Mouse (Mus musculus) midbrain, embryonic 13.5 days (tissue): ENCODE results near the gene Glcci1. TPM values are rescaled to one million over a fixed set of nuclear protein-coding genes. Genes with fewer than 3 reads are reported as not detected.

Experiments used
- ATAC-seq: fragments of 200-750 bp; cut with Nextera tagmentation; 2 replicates; pipeline ENCODE4 v1.8.0; 2017; ENCODE audit warnings: mild to moderate bottlenecking, moderate TSS enrichment, moderate library complexity
- H3K27ac ChIP-seq: fragments of 300-500 bp; sonication (generic); 2 replicates; pipeline ENCODE4 v1.5.1; 2015; ENCODE audit warnings: inconsistent platforms, mild to moderate bottlenecking, moderate library complexity
- H3K27me3 ChIP-seq: fragments of 300-500 bp; sonication (generic); 2 replicates; pipeline ENCODE4 v1.6.1; 2015; ENCODE audit warnings: mild to moderate bottlenecking, inconsistent platforms
- H3K36me3 ChIP-seq: fragments of 300-500 bp; sonication (generic); 2 replicates; pipeline ENCODE4 v1.6.1; 2015; ENCODE audit warnings: mild to moderate bottlenecking, inconsistent platforms
- H3K4me1 ChIP-seq: fragments of 300-500 bp; sonication (generic); replicated peaks from 2 replicates; pipeline ENCODE4 v1.6.1; 2015; ENCODE audit warnings: inconsistent platforms
- H3K4me2 ChIP-seq: fragments of 300-500 bp; sonication (generic); replicated peaks from 2 replicates; pipeline ENCODE4 v1.6.1; 2015; ENCODE audit warnings: moderate library complexity, mild to moderate bottlenecking, inconsistent platforms
- H3K4me3 ChIP-seq: fragments of 300-500 bp; sonication (generic); replicated peaks from 2 replicates; pipeline ENCODE4 v1.5.1; 2015; ENCODE audit warnings: mild to moderate bottlenecking, inconsistent platforms
- H3K9ac ChIP-seq: fragments of 300-500 bp; sonication (generic); replicated peaks from 2 replicates; pipeline ENCODE4 v1.6.1; 2015; ENCODE audit warnings: mild to moderate bottlenecking, inconsistent platforms
- H3K9me3 ChIP-seq: fragments of 300-500 bp; sonication (generic); 2 replicates; pipeline ENCODE4 v1.6.1; 2016; ENCODE audit warnings: mild to moderate bottlenecking, inconsistent platforms
- WGBS: fragments of 180-500 bp; shearing (Covaris S2); methylation state at CpG from one replicate; pipeline ENCODE4 v1.1.7; 2015; 5-methylcytosine and 5-hydroxymethylcytosine counted together
- polyA plus RNA-seq: library from polyadenylated mRNA; unstranded; fragments of >200 nt; fragmentation: Nextera tagmentation; extraction: Ambion mirVana; gene quantifications from 2 replicates; pipeline ENCODE4 v1.2.1, GENCODE M21; 2015

Gene Glcci1
- polyA plus RNA-seq, 1 experiment from 2014 or later: 14.6 TPM

DNA sequence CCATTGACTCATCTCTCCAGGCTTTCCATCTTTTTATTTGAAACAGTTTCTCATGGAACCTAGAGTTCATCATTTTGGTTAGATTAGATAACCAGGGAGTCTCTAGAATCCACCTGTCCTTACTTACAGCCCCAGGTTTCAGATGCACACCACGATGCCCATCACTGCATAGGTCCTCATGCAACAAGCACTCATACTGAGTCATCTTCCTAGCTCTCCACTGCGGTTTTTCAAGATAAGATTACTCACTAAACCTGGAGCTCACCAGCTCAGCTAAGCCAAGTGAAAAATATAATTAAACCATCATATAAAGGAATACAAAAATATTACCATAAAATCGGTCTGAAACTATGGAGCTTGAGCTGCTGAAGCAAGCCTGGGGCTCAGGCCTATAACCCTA is 74.5 kb downstream of the Glcci1 start:
- no peaks in the 10 kb centered on the region for H3K27me3 ChIP-seq
- no peak overlapping the region for H3K27ac ChIP-seq
- no peak overlapping the region for H3K9ac ChIP-seq
- ATAC-seq: no peak
- 94% methylated on average over 3 of the region's 3 CpGs for WGBS
- H3K36me3 ChIP-seq: peaks cover 11% of the 10 kb centered on the region
- no peak overlapping the region for H3K4me3 ChIP-seq
- H3K9me3 ChIP-seq: no peaks in the 10 kb centered on the region
- no peak overlapping the region for H3K4me2 ChIP-seq
- no peaks in the 10 kb centered on the region for H3K4me1 ChIP-seq

GRCm38 (mm10) chr6:8591665-8592064 is 82.3 kb downstream of the Glcci1 start:
- Histone ChIP-seq H3K4me2 (no peak overlapping the region), H3K27ac (no peak overlapping the region), H3K4me1 (no peaks in the 10 kb centered on the region), H3K9me3 (no peaks in the 10 kb centered on the region), H3K4me3 (no peak overlapping the region), H3K27me3 (no peaks in the 10 kb centered on the region), H3K36me3 (peaks cover 10% of the 10 kb centered on the region; the same call in 1 of the 2 replicates), H3K9ac (no peak overlapping the region)
- WGBS: 85% methylated on average over 9 of the region's 9 CpGs
- no peak for ATAC-seq

DNA sequence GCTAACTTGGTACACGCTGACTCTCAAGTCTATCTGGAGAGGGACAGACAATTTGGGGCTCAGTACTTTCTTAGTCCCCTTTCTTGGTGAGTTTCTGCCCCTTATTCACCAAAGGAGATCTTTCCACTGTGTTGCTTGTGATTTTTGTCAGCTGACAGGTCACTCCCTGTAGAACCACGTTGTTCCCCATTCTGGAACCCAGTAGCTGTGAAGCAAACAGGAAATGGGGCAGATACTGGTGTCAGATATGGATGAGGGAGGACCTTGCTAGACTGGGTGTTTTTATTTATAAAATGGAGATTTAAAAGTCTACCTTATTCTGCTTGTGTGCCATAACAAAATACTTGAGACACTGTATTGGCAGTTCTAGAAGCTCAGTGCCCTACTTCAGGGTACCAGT is 108.0 kb downstream of the Glcci1 start:
- no peak for ATAC-seq
- H3K36me3 ChIP-seq: no peaks in the 10 kb centered on the region
- no peak overlapping the region for H3K9ac ChIP-seq
- no peak overlapping the region for H3K27ac ChIP-seq
- 81% methylated on average over 2 of the region's 2 CpGs for WGBS
- no peaks in the 10 kb centered on the region for H3K27me3 ChIP-seq
- H3K4me3 ChIP-seq: no peak overlapping the region
- H3K4me2 ChIP-seq: no peak overlapping the region
- no peaks in the 10 kb centered on the region for H3K4me1 ChIP-seq
- no peaks in the 10 kb centered on the region for H3K9me3 ChIP-seq

GRCm38 (mm10) chr6:8619582-8620350 is 110.4 kb downstream of the Glcci1 start:
- no peak overlapping the region for H3K27ac ChIP-seq
- no peaks in the 10 kb centered on the region for H3K9me3 ChIP-seq
- H3K4me1 ChIP-seq: no peaks in the 10 kb centered on the region
- H3K4me2 ChIP-seq: no peak overlapping the region
- no peak for ATAC-seq
- H3K9ac ChIP-seq: no peak overlapping the region
- no peaks in the 10 kb centered on the region for H3K36me3 ChIP-seq
- no peak overlapping the region for H3K4me3 ChIP-seq
- WGBS: 84% methylated on average over 4 of the region's 4 CpGs
- no peaks in the 10 kb centered on the region for H3K27me3 ChIP-seq

GRCm38 (mm10) chr6:8623045-8623444 is 113.6 kb downstream of the Glcci1 start:
- no peak for ATAC-seq
- H3K27me3 ChIP-seq: no peaks in the 10 kb centered on the region
- no peak overlapping the region for H3K4me2 ChIP-seq
- WGBS: 83% methylated on average over 3 of the region's 3 CpGs
- no peaks in the 10 kb centered on the region for H3K9me3 ChIP-seq
- H3K4me1 ChIP-seq: no peaks in the 10 kb centered on the region
- no peaks in the 10 kb centered on the region for H3K36me3 ChIP-seq
- no peak overlapping the region for H3K27ac ChIP-seq
- no peak overlapping the region for H3K9ac ChIP-seq
- no peak overlapping the region for H3K4me3 ChIP-seq

GRCm38 (mm10) chr6:8628226-8628625 is 118.8 kb downstream of the Glcci1 start:
- Histone ChIP-seq H3K36me3 (no peaks in the 10 kb centered on the region), H3K27ac (no peak overlapping the region), H3K9me3 (no peaks in the 10 kb centered on the region), H3K27me3 (no peaks in the 10 kb centered on the region), H3K4me2 (no peak overlapping the region), H3K4me1 (no peaks in the 10 kb centered on the region), H3K4me3 (no peak overlapping the region), H3K9ac (no peak overlapping the region)
- 92% methylated on average over 8 of the region's 8 CpGs for WGBS
- ATAC-seq: no peak

DNA sequence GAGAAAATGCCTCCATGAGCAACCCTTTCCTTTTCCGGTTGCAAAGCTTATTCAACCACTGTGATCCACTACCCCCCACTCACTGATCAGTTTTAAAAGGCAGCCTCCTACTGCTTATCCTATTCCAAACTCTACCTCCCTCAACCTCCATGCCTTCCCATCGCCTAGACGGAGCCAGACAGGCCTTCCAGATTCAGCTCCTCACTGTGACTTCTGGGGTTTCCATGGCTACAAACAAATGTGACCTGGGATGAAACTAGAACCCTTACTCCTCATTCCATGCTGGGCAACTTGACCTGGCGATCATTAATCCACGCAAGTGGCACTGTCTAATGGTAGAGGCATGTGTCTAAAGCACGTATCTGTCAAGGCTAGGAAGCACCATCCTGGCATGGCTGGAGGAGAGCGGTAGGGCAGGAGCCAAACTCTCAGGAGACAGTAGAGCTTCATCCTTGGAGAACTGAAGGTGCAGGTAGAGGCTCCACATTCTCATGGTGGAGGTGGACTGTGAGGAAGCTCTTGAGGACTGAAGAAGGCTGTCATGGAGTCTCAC is 119.4 kb downstream of the Glcci1 start:
- Histone ChIP-seq H3K27me3 (no peaks in the 10 kb centered on the region), H3K4me2 (no peak overlapping the region), H3K4me1 (no peaks in the 10 kb centered on the region), H3K27ac (no peak overlapping the region), H3K9ac (no peak overlapping the region), H3K9me3 (no peaks in the 10 kb centered on the region), H3K36me3 (no peaks in the 10 kb centered on the region), H3K4me3 (no peak overlapping the region)
- ATAC-seq: no peak
- WGBS: 87% methylated on average over 7 of the region's 7 CpGs

GRCm38 (mm10) chr6:8630531-8630930 is 121.1 kb downstream of the Glcci1 start:
- Histone ChIP-seq H3K27ac (no peak overlapping the region), H3K9ac (no peak overlapping the region), H3K27me3 (no peaks in the 10 kb centered on the region), H3K36me3 (no peaks in the 10 kb centered on the region), H3K4me2 (no peak overlapping the region), H3K4me1 (no peaks in the 10 kb centered on the region), H3K9me3 (no peaks in the 10 kb centered on the region), H3K4me3 (no peak overlapping the region)
- 86% methylated on average over 7 of the region's 7 CpGs for WGBS
- ATAC-seq: no peak

- Histone ChIP-seq H3K4me1 (no peaks in the 10 kb centered on the region), H3K27ac (no peak overlapping the region), H3K4me3 (no peak overlapping the region), H3K36me3 (no peaks in the 10 kb centered on the region), H3K9me3 (no peaks in the 10 kb centered on the region), H3K9ac (no peak overlapping the region), H3K4me2 (no peak overlapping the region), H3K27me3 (no peaks in the 10 kb centered on the region)
- WGBS: 80% methylated on average over 8 of the region's 8 CpGs
- no peak for ATAC-seq
Observed at GRCm38 (mm10) chr6:8631362-8631761, 122.0 kb downstream of the Glcci1 start.

- no peak overlapping the region for H3K4me3 ChIP-seq
- H3K9ac ChIP-seq: no peak overlapping the region
- H3K4me1 ChIP-seq: no peaks in the 10 kb centered on the region
- H3K36me3 ChIP-seq: no peaks in the 10 kb centered on the region
- H3K27me3 ChIP-seq: no peaks in the 10 kb centered on the region
- 75% methylated on average over 5 of the region's 5 CpGs for WGBS
- H3K9me3 ChIP-seq: no peaks in the 10 kb centered on the region
- no peak for ATAC-seq
- H3K4me2 ChIP-seq: no peak overlapping the region
- H3K27ac ChIP-seq: no peak overlapping the region
Observed at GRCm38 (mm10) chr6:8631986-8632632, 122.7 kb downstream of the Glcci1 start.

GRCm38 (mm10) chr6:8632701-8633100 is 123.3 kb downstream of the Glcci1 start:
- no peaks in the 10 kb centered on the region for H3K36me3 ChIP-seq
- no peak overlapping the region for H3K4me2 ChIP-seq
- no peak overlapping the region for H3K27ac ChIP-seq
- H3K4me1 ChIP-seq: no peaks in the 10 kb centered on the region
- no peaks in the 10 kb centered on the region for H3K27me3 ChIP-seq
- H3K9me3 ChIP-seq: no peaks in the 10 kb centered on the region
- ATAC-seq: no peak
- no peak overlapping the region for H3K9ac ChIP-seq
- H3K4me3 ChIP-seq: no peak overlapping the region
- 94% methylated on average over 4 of the region's 4 CpGs for WGBS

DNA sequence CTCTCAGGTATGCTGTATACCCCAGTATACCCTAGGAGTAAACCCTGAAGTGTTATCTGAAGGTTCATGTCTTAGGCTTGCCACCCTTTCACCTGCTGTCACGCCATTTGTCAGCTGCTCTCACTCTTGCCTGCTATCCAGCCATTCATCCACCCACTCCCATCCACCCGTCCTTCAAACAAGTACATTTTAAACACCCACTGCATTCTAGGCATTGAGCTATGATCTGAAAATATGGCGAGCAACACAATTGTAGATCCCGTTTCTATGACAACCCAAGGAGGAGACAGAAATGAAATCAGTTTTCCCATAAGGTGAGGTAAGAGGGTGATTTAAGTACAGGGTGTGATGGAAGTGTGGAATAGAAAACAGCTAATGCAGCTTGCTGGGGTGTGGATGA is 128.7 kb downstream of the Glcci1 start:
- no peaks in the 10 kb centered on the region for H3K9me3 ChIP-seq
- H3K36me3 ChIP-seq: no peaks in the 10 kb centered on the region
- no peak overlapping the region for H3K4me3 ChIP-seq
- ATAC-seq: no peak
- no peak overlapping the region for H3K4me2 ChIP-seq
- no peak overlapping the region for H3K9ac ChIP-seq
- no peaks in the 10 kb centered on the region; the same call in 1 of the 2 replicates for H3K4me1 ChIP-seq
- H3K27ac ChIP-seq: no peak overlapping the region
- H3K27me3 ChIP-seq: no peaks in the 10 kb centered on the region
- WGBS: 84% methylated on average over 4 of the region's 4 CpGs
